Mouse (Mus musculus): ENCODE results near the gene Slco3a1.

GRCm38 (mm10) chr7:74371656-74372055 is 182.9 kb downstream of the Slco3a1 start:
- TF ChIP-seq POLR2A (IDR thresholded peaks at IDR 0.05; ENCODE audit: low read depth, low read length) (no peak), CTCF (IDR thresholded peaks at IDR 0.05; ENCODE audit: borderline replicate concordance, insufficient read depth, low read length) (no peak)
